Mouse (Mus musculus): ENCODE results near the gene Morc2a.

Gene Morc2a

GRCm38 (mm10) chr11:3684232-3684631 lies 35.2 kb downstream of the Morc2a start:
- DNase-seq (ENCODE audit: low spot score in 2 of 2) = no peak

- no peak for DNase-seq (ENCODE audit: low spot score in 2 of 2)
Measured at GRCm38 (mm10) chr11:3684723-3685430, 35.9 kb downstream of the Morc2a start.

GRCm38 (mm10) chr11:3685431-3685830 lies 36.4 kb downstream of the Morc2a start:
- no peak for DNase-seq (ENCODE audit: low spot score in 2 of 2)

- no peak for DNase-seq (ENCODE audit: low spot score in 2 of 2)
Measured at GRCm38 (mm10) chr11:3686318-3686717, 37.3 kb downstream of the Morc2a start.

GRCm38 (mm10) chr11:3686885-3687284 lies 37.9 kb downstream of the Morc2a start:
- DNase-seq (ENCODE audit: low spot score in 2 of 2) = no peak

GRCm38 (mm10) chr11:3691746-3692145 lies 42.8 kb downstream of the Morc2a start:
- no peak for DNase-seq (ENCODE audit: low spot score in 2 of 2)

- no peak for DNase-seq (ENCODE audit: low spot score in 2 of 2)
Measured at GRCm38 (mm10) chr11:3696086-3696616, 47.2 kb downstream of the Morc2a start.

GRCm38 (mm10) chr11:3697441-3697840 lies 48.5 kb downstream of the Morc2a start:
- DNase-seq (ENCODE audit: low spot score in 2 of 2) = no peak

GRCm38 (mm10) chr11:3703089-3703992 lies 54.4 kb downstream of the Morc2a start:
- DNase-seq (ENCODE audit: low spot score in 2 of 2) = no peak

- DNase-seq (ENCODE audit: low spot score in 2 of 2) = no peak
Measured at GRCm38 (mm10) chr11:3704404-3704803, 55.4 kb downstream of the Morc2a start.

- DNase-seq (ENCODE audit: low spot score in 2 of 2) = no peak
Measured at GRCm38 (mm10) chr11:3707057-3707456, 58.1 kb downstream of the Morc2a start.

- DNase-seq (ENCODE audit: low spot score in 2 of 2) = no peak
Measured at GRCm38 (mm10) chr11:3710203-3710602, 61.2 kb downstream of the Morc2a start.

- DNase-seq (ENCODE audit: low spot score in 2 of 2) = peak; percentile 64 to 73
Measured at GRCm38 (mm10) chr11:3714486-3714885, 65.5 kb downstream of the Morc2a start.

- DNase-seq (ENCODE audit: low spot score in 2 of 2) = no peak
Measured at GRCm38 (mm10) chr11:3716662-3717061, 67.7 kb downstream of the Morc2a start.

- DNase-seq (ENCODE audit: low spot score in 2 of 2) = no peak
Measured at GRCm38 (mm10) chr11:3722036-3722435, 73.0 kb downstream of the Morc2a start.

GRCm38 (mm10) chr11:3722861-3723260 lies 73.9 kb downstream of the Morc2a start:
- no peak for DNase-seq (ENCODE audit: low spot score in 2 of 2)

- DNase-seq (ENCODE audit: low spot score in 2 of 2) = no peak
Measured at GRCm38 (mm10) chr11:3723910-3724309, 74.9 kb downstream of the Morc2a start.

GRCm38 (mm10) chr11:3724726-3725125 lies 75.7 kb downstream of the Morc2a start:
- no peak for DNase-seq (ENCODE audit: low spot score in 2 of 2)

GRCm38 (mm10) chr11:3725331-3726054 lies 76.5 kb downstream of the Morc2a start:
- no peak for DNase-seq (ENCODE audit: low spot score in 2 of 2)

GRCm38 (mm10) chr11:3727438-3728105 lies 78.6 kb downstream of the Morc2a start:
- DNase-seq (ENCODE audit: low spot score in 2 of 2) = no peak

- no peak for DNase-seq (ENCODE audit: low spot score in 2 of 2)
Measured at GRCm38 (mm10) chr11:3731469-3731868, 82.5 kb downstream of the Morc2a start.

Data from frontal cortex, postnatal 25 days (tissue).